Mouse (Mus musculus): ENCODE results near the gene Ppp1r3e. TPM values are rescaled to one million over a fixed set of nuclear protein-coding genes. Genes with fewer than 3 reads are reported as not detected.

The Ppp1r3e gene
- polyA plus RNA-seq, 1 experiment = 15.7 TPM

DNA sequence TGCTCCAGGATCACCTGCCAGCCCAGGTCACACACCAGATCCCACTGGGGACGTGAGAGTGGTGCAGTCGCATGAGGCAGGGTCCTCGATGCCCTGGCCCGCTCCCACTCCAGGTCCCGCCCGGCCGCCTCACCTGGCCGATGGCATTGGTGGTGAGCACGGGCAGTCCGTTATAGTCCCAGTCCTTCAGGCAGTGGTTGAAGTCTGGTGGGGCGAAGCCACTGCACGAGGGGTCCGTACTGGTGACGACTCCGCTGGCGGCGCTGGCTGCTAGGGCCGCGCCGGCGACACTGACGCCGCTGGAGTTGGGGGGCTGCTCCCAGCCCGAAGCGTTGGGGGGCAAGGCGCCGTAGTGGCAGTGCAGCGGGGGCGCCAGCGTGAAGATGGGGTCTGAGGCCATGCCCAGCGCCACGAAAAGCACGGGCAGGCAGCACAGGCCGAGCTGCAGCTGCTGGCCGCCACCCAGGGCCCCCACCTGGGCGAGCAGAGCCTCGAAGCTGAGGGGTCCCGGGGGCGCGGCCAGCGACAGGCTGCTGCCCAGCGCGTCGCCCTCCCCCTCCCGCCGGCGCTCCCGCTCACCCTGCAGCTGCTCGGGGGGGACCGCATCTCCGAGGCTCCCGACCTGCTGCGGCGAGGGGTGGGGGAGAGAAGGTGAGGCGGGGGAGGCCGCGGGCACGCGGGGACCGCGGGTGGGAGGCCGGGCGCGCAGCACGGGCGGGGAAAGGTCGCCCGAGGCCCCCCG lies 34.9 kb upstream of the Ppp1r3e start:
- Histone ChIP-seq H3K4me3 (ENCODE audit: insufficient read depth, low read length) (peak overlapping the region; percentile 95), H3K4me1 (ENCODE audit: control insufficient read depth, insufficient read depth, low read length) (peaks cover 12% of the 10 kb centered on the region), H3K27ac (ENCODE audit: insufficient read depth, low read length) (peak overlapping the region; percentile 88)
- TF ChIP-seq CTCF (IDR thresholded peaks at IDR 0.05; ENCODE audit: extremely low read depth, insufficient read depth, low read length) = no peak
- TF ChIP-seq POLR2A (IDR thresholded peaks at IDR 0.05; ENCODE audit: extremely low read depth, insufficient read depth, low read length) = no peak

GRCm38 (mm10) chr14:54908682-54909081 lies 31.3 kb upstream of the Ppp1r3e start:
- H3K27ac ChIP-seq (ENCODE audit: insufficient read depth, low read length) = no peak overlapping the region
- H3K4me1 ChIP-seq (ENCODE audit: control insufficient read depth, insufficient read depth, low read length) = peaks cover 12% of the 10 kb centered on the region
- TF ChIP-seq CTCF (IDR thresholded peaks at IDR 0.05; ENCODE audit: extremely low read depth, insufficient read depth, low read length) = no peak
- TF ChIP-seq POLR2A (IDR thresholded peaks at IDR 0.05; ENCODE audit: extremely low read depth, insufficient read depth, low read length) = no peak
- no peak overlapping the region for H3K4me3 ChIP-seq (ENCODE audit: insufficient read depth, low read length)

DNA sequence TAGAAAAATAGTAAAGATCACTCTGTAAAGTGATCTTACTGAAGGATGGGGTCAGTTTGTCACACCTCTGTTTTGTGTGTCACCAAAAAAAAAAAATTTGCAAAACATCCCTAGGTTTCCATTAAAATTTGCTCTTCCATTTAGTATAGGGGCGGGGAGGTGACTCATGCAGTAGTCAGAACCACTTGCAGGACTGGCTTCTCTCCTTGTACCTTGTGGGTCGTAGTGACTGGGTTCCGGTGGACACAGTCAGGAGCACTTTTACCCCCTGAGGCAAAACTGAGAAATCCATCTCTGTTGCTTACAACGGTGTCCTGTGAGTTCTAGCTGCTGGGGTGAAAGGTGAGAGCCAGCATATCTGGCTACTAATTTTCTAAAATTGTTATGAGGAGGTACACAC lies 26.3 kb upstream of the Ppp1r3e start:
- H3K4me1 ChIP-seq (ENCODE audit: control insufficient read depth, insufficient read depth, low read length) = no peaks in the 10 kb centered on the region
- no peak for TF ChIP-seq POLR2A (IDR thresholded peaks at IDR 0.05; ENCODE audit: extremely low read depth, insufficient read depth, low read length)
- no peak for TF ChIP-seq CTCF (IDR thresholded peaks at IDR 0.05; ENCODE audit: extremely low read depth, insufficient read depth, low read length)
- no peak overlapping the region for H3K4me3 ChIP-seq (ENCODE audit: insufficient read depth, low read length)
- no peak overlapping the region for H3K27ac ChIP-seq (ENCODE audit: insufficient read depth, low read length)

DNA sequence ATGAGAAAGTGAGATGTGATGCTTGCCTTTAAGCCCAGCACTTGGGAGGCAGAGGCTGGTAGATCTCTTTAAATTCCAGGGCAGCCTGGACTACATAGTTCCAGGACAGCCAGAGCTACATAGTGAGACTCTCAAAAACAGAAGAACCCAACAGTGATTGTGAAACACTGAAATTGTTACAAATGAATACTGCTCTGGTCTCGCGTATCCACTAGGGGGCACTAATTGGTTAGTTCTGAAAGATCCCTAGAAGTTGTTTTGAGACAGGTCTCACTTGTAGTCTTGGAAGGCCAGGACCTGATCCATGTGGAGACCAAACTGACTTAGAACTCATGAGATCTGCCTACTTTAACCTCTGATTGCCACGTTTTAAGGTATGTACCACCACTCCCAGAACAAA lies 23.0 kb upstream of the Ppp1r3e start:
- TF ChIP-seq CTCF (IDR thresholded peaks at IDR 0.05; ENCODE audit: extremely low read depth, insufficient read depth, low read length) (peak; percentile 61), POLR2A (IDR thresholded peaks at IDR 0.05; ENCODE audit: extremely low read depth, insufficient read depth, low read length) (no peak)
- no peak overlapping the region for H3K27ac ChIP-seq (ENCODE audit: insufficient read depth, low read length)

GRCm38 (mm10) chr14:54897445-54897844 lies 20.1 kb upstream of the Ppp1r3e start:
- TF ChIP-seq POLR2A (IDR thresholded peaks at IDR 0.05; ENCODE audit: extremely low read depth, insufficient read depth, low read length) (no peak), CTCF (IDR thresholded peaks at IDR 0.05; ENCODE audit: extremely low read depth, insufficient read depth, low read length) (no peak)
- H3K4me3 ChIP-seq (ENCODE audit: insufficient read depth, low read length) = no peak overlapping the region
- no peak overlapping the region for H3K27ac ChIP-seq (ENCODE audit: insufficient read depth, low read length)
- no peaks in the 10 kb centered on the region for H3K4me1 ChIP-seq (ENCODE audit: control insufficient read depth, insufficient read depth, low read length)

More for the DNA sequence above, 23.0 kb upstream of the Ppp1r3e start:
- H3K4me3 ChIP-seq (ENCODE audit: insufficient read depth, low read length) = no peak overlapping the region
- no peaks in the 10 kb centered on the region for H3K4me1 ChIP-seq (ENCODE audit: control insufficient read depth, insufficient read depth, low read length)

GRCm38 (mm10) chr14:54894296-54895151 lies 17.2 kb upstream of the Ppp1r3e start:
- Histone ChIP-seq H3K4me1 (ENCODE audit: control insufficient read depth, insufficient read depth, low read length) (no peaks in the 10 kb centered on the region), H3K27ac (ENCODE audit: insufficient read depth, low read length) (no peak overlapping the region), H3K4me3 (ENCODE audit: insufficient read depth, low read length) (peak overlapping the region; percentile 89)
- TF ChIP-seq CTCF (IDR thresholded peaks at IDR 0.05; ENCODE audit: extremely low read depth, insufficient read depth, low read length) = no peak
- TF ChIP-seq POLR2A (IDR thresholded peaks at IDR 0.05; ENCODE audit: extremely low read depth, insufficient read depth, low read length) = no peak

DNA sequence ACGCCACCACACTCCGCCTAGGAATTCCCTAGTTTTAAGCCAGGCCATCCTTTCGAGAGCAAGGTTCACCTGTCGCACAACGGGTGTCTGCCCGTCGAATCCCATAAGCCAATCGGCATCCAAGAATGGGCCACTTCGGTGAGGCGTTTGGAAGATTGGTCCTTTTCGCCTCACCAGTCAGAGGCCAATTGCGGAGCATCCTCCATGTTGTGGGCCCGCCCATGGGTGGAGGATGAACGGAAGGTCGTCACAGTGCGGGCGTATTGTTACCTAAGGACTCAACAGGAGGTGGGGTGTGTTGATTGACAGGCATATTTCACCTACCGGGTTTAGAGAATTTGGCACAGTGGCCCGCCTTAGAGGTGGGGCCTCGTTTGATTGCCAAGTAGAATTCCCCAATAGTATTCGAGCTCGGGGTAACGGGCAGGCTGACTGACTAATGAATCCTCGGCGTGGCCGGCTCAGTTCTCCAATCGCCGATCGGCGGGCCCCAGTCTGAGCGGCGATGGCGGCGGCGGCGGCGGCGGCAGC lies 16.4 kb upstream of the Ppp1r3e start:
- TF ChIP-seq CTCF (IDR thresholded peaks at IDR 0.05; ENCODE audit: extremely low read depth, insufficient read depth, low read length) (no peak), POLR2A (IDR thresholded peaks at IDR 0.05; ENCODE audit: extremely low read depth, insufficient read depth, low read length) (peak; percentile 94)
- no peaks in the 10 kb centered on the region for H3K4me1 ChIP-seq (ENCODE audit: control insufficient read depth, insufficient read depth, low read length)
- peak overlapping the region; percentile 20 for H3K4me3 ChIP-seq (ENCODE audit: insufficient read depth, low read length)
- H3K27ac ChIP-seq (ENCODE audit: insufficient read depth, low read length) = no peak overlapping the region

DNA sequence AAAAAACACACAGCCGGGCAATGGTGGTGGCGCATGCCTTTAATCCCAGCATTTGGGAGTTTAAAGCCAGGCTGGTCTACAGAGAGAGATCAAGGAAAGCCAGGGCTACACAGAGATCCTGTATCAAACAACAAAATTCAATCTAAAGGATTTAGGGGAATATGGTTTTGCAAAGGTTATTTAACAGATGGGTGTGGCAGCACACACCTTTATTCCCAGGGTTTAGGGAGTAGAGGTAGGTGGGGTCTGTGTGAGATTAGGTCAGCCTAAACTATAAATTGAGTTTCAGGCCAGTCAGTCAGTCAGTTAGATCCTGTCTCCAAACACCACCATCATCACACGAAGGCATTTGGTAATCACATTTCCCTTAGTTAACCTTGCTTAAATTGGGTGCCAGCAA lies 14.8 kb upstream of the Ppp1r3e start, which contains the start of gene Pabpn1:
Gene Pabpn1, plus strand, starts transcription at position 301 of the 400 bp plus-strand sequence.
- H3K4me1 ChIP-seq (ENCODE audit: control insufficient read depth, insufficient read depth, low read length) = no peaks in the 10 kb centered on the region
- H3K27ac ChIP-seq (ENCODE audit: insufficient read depth, low read length) = no peak within 1 kb of the TSS
- TF ChIP-seq POLR2A (IDR thresholded peaks at IDR 0.05; ENCODE audit: extremely low read depth, insufficient read depth, low read length) (no peak), CTCF (IDR thresholded peaks at IDR 0.05; ENCODE audit: extremely low read depth, insufficient read depth, low read length) (no peak)
- H3K4me3 ChIP-seq (ENCODE audit: insufficient read depth, low read length) = peak within 1 kb of the TSS; percentile 20; the same call in 1 of the 2 replicates

DNA sequence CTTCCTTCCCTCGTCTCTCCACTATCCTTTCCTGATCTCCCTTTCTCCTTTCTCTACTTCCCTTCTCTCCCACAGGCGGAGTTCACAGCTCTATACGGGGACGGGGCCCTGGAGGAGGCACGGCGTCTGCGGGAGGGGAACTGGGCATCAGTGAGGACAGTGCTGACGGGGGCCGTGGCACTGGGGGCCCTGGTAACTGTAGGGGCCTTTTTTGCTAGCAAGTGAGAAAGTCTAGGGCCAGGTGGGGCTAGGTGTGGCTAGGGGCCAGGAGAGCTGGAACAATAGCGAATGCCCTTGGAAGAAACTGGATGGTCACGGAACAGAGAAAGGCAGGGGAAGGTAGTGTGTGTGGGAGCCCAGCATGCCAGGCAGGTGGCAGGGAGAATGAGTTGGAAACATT lies 8.0 kb upstream of the Ppp1r3e start:
- TF ChIP-seq CTCF (IDR thresholded peaks at IDR 0.05; ENCODE audit: extremely low read depth, insufficient read depth, low read length) (no peak), POLR2A (IDR thresholded peaks at IDR 0.05; ENCODE audit: extremely low read depth, insufficient read depth, low read length) (no peak)
- Histone ChIP-seq H3K27ac (ENCODE audit: insufficient read depth, low read length) (no peak overlapping the region), H3K4me3 (ENCODE audit: insufficient read depth, low read length) (no peak overlapping the region), H3K4me1 (ENCODE audit: control insufficient read depth, insufficient read depth, low read length) (peaks cover 8% of the 10 kb centered on the region)
